Mouse (Mus musculus) kidney, adult 2 months (tissue): ENCODE measurements at regions not wholly inside any gene's neighbourhood (a gene's known extent, or its start where the extent isn't known, plus 50 kb on each side); places are given as distances from the start of the nearest gene placed in this dataset.

ENCODE experiments used
- DNase-seq: peaks from one replicate; pipeline ENCODE4 v3.0.0; 2021
- H3K27ac ChIP-seq: fragments of 200-500 bp; 2 replicates; pipeline ENCODE4 v1.5.1; 2012; ENCODE audit warnings: low read depth, low read length, control low read depth, inconsistent platforms; ENCODE audit not compliant: insufficient read depth
- H3K27me3 ChIP-seq: fragments of 200-500 bp; replicated peaks from 2 replicates; pipeline ENCODE4 v1.6.1; 2012; ENCODE audit warnings: mild to moderate bottlenecking, moderate library complexity, low read length, inconsistent platforms; ENCODE audit not compliant: control insufficient read depth, insufficient read depth
- H3K36me3 ChIP-seq: fragments of 200-500 bp; 2 replicates; pipeline ENCODE4 v1.6.1; 2012; ENCODE audit warnings: mild to moderate bottlenecking, moderate library complexity, low read length, inconsistent platforms; ENCODE audit not compliant: control insufficient read depth, insufficient read depth
- H3K4me1 ChIP-seq: fragments of 200-500 bp; 2 replicates; pipeline ENCODE4 v1.6.1; 2011; ENCODE audit warnings: low read length; ENCODE audit not compliant: control insufficient read depth, insufficient read depth
- H3K4me3 ChIP-seq: fragments of 200-500 bp; 2 replicates; pipeline ENCODE4 v1.5.1; 2011; ENCODE audit warnings: mild to moderate bottlenecking, low read depth, low read length, control low read depth; ENCODE audit not compliant: insufficient read depth
- CTCF ChIP-seq: fragments of 200-500 bp; conservative IDR thresholded peaks from 2 replicates; pipeline ENCODE4 v1.5.1; 2011; ENCODE audit warnings: low read depth, mild to moderate bottlenecking, control low read depth, low read length, moderate library complexity, mixed read lengths; ENCODE audit not compliant: insufficient read depth, insufficient read length
- POLR2A ChIP-seq: fragments of 200-500 bp; IDR thresholded peaks from one replicate; pipeline ENCODE4 v1.6.1; 2011; ENCODE audit warnings: low read depth, low read length, control low read depth
- WGBS: fragments of 180-500 bp; shearing (Covaris S2); methylation state at CpG from one replicate; pipeline ENCODE4 v1.1.7; 2018; 5-methylcytosine and 5-hydroxymethylcytosine counted together

GRCm38 (mm10) chr1:120943711-120944110, 341.5 kb downstream of the En1 start:
- no peak for TF ChIP-seq POLR2A
- TF ChIP-seq CTCF: no peak
- 75% methylated on average over 4 of the region's 4 CpGs for WGBS
- H3K27me3 ChIP-seq: no peaks in the 10 kb centered on the region
- no peak overlapping the region for H3K4me3 ChIP-seq
- no peaks in the 10 kb centered on the region for H3K36me3 ChIP-seq
- no peak overlapping the region for H3K27ac ChIP-seq
- DNase-seq: no peak
- no peaks in the 10 kb centered on the region for H3K4me1 ChIP-seq

- Histone ChIP-seq H3K4me3 (no peak overlapping the region), H3K4me1 (no peaks in the 10 kb centered on the region), H3K27ac (no peak overlapping the region), H3K36me3 (no peaks in the 10 kb centered on the region), H3K27me3 (no peaks in the 10 kb centered on the region)
- no peak for DNase-seq
- TF ChIP-seq POLR2A: no peak
- no peak for TF ChIP-seq CTCF
- WGBS: 85% methylated on average over 4 of the region's 4 CpGs
Measured at GRCm38 (mm10) chr1:120946349-120946748, 344.1 kb downstream of the En1 start.

GRCm38 (mm10) chr1:120961235-120961634, 359.0 kb downstream of the En1 start:
- no peak overlapping the region for H3K4me3 ChIP-seq
- H3K27ac ChIP-seq: no peak overlapping the region
- H3K4me1 ChIP-seq: no peaks in the 10 kb centered on the region
- no peak for DNase-seq
- TF ChIP-seq POLR2A: no peak
- TF ChIP-seq CTCF: no peak
- H3K36me3 ChIP-seq: no peaks in the 10 kb centered on the region
- no peaks in the 10 kb centered on the region for H3K27me3 ChIP-seq
- 91% methylated on average over 1 of the region's 1 CpGs for WGBS

- H3K36me3 ChIP-seq: no peaks in the 10 kb centered on the region
- no peak overlapping the region for H3K4me3 ChIP-seq
- no peaks in the 10 kb centered on the region for H3K4me1 ChIP-seq
- H3K27ac ChIP-seq: no peak overlapping the region
- TF ChIP-seq CTCF (no peak), POLR2A (no peak)
- no peak for DNase-seq
- 27% methylated on average over 8 of the region's 8 CpGs for WGBS
- no peaks in the 10 kb centered on the region for H3K27me3 ChIP-seq
Measured at GRCm38 (mm10) chr1:120961984-120962383, 359.8 kb downstream of the En1 start.

- H3K36me3 ChIP-seq: no peaks in the 10 kb centered on the region
- WGBS: 29% methylated on average over 14 of the region's 14 CpGs
- no peak for TF ChIP-seq POLR2A
- H3K4me1 ChIP-seq: no peaks in the 10 kb centered on the region
- no peak overlapping the region for H3K4me3 ChIP-seq
- no peak for DNase-seq
- no peaks in the 10 kb centered on the region for H3K27me3 ChIP-seq
- no peak overlapping the region for H3K27ac ChIP-seq
Measured at GRCm38 (mm10) chr1:120963477-120964178, 361.4 kb downstream of the En1 start.

- no peaks in the 10 kb centered on the region for H3K27me3 ChIP-seq
- DNase-seq: no peak
- 47% methylated on average over 17 of the region's 17 CpGs for WGBS
- H3K4me1 ChIP-seq: no peaks in the 10 kb centered on the region
- no peaks in the 10 kb centered on the region for H3K36me3 ChIP-seq
- no peak overlapping the region for H3K27ac ChIP-seq
- TF ChIP-seq CTCF (no peak), POLR2A (no peak)
- H3K4me3 ChIP-seq: peak overlapping the region; percentile 25; the same call in 1 of the 2 replicates
Measured at GRCm38 (mm10) chr1:120964179-120964517, 361.9 kb downstream of the En1 start.

- Histone ChIP-seq H3K4me1 (no peaks in the 10 kb centered on the region), H3K36me3 (no peaks in the 10 kb centered on the region), H3K4me3 (no peak overlapping the region), H3K27me3 (no peaks in the 10 kb centered on the region), H3K27ac (no peak overlapping the region)
- DNase-seq: no peak
- 57% methylated on average over 3 of the region's 3 CpGs for WGBS
- TF ChIP-seq POLR2A: no peak
- no peak for TF ChIP-seq CTCF
Measured at GRCm38 (mm10) chr1:120966132-120966531, 363.9 kb downstream of the En1 start.
